Mouse (Mus musculus) spleen, adult 12 weeks (tissue): ENCODE data around the gene Hecw1.

ENCODE experiments used
- DNase-seq: peaks from one replicate; pipeline ENCODE4 v3.0.0; 2022; ENCODE audit warnings: low spot score

Hecw1 gene

GRCm38 (mm10) chr13:14522906-14523269 lies at the start of gene Hecw1:
Hecw1 (minus strand) TSS chr13:14523228.
- no peak for DNase-seq

- DNase-seq = no peak
Measured at GRCm38 (mm10) chr13:14561336-14561735, 38.3 kb upstream of the Hecw1 start.

GRCm38 (mm10) chr13:14552628-14553027 lies 29.6 kb upstream of the Hecw1 start:
- DNase-seq = no peak

GRCm38 (mm10) chr13:14542860-14543259 lies 19.8 kb upstream of the Hecw1 start:
- DNase-seq = no peak

GRCm38 (mm10) chr13:14522128-14522905 lies 711 bp downstream of the Hecw1 start:
- DNase-seq = no peak

- no peak for DNase-seq
Measured at GRCm38 (mm10) chr13:14521746-14522127, 1.3 kb downstream of the Hecw1 start.

- no peak for DNase-seq
Measured at GRCm38 (mm10) chr13:14519605-14520004, 3.4 kb downstream of the Hecw1 start.

GRCm38 (mm10) chr13:14517478-14517877 lies 5.5 kb downstream of the Hecw1 start:
- no peak for DNase-seq

GRCm38 (mm10) chr13:14515106-14515505 lies 7.9 kb downstream of the Hecw1 start:
- DNase-seq = no peak

- DNase-seq = no peak
Measured at GRCm38 (mm10) chr13:14513934-14514333, 9.1 kb downstream of the Hecw1 start.

GRCm38 (mm10) chr13:14506765-14507164 lies 16.3 kb downstream of the Hecw1 start:
- no peak for DNase-seq

GRCm38 (mm10) chr13:14500251-14500650 lies 22.8 kb downstream of the Hecw1 start:
- no peak for DNase-seq

- no peak for DNase-seq
Measured at GRCm38 (mm10) chr13:14498780-14499179, 24.2 kb downstream of the Hecw1 start.

GRCm38 (mm10) chr13:14496954-14497353 lies 26.1 kb downstream of the Hecw1 start:
- DNase-seq = no peak

- DNase-seq = no peak
Measured at GRCm38 (mm10) chr13:14487812-14488211, 35.2 kb downstream of the Hecw1 start.

- DNase-seq = no peak
Measured at GRCm38 (mm10) chr13:14471121-14471520, 51.9 kb downstream of the Hecw1 start.

- DNase-seq = no peak
Measured at GRCm38 (mm10) chr13:14467517-14467916, 55.5 kb downstream of the Hecw1 start.

- DNase-seq = no peak
Measured at GRCm38 (mm10) chr13:14461036-14461435, 62.0 kb downstream of the Hecw1 start.

GRCm38 (mm10) chr13:14457043-14457442 lies 66.0 kb downstream of the Hecw1 start:
- DNase-seq = no peak

- no peak for DNase-seq
Measured at GRCm38 (mm10) chr13:14439540-14439939, 83.5 kb downstream of the Hecw1 start.

- no peak for DNase-seq
Measured at GRCm38 (mm10) chr13:14428845-14429553, 94.0 kb downstream of the Hecw1 start.

GRCm38 (mm10) chr13:14424836-14425235 lies 98.2 kb downstream of the Hecw1 start:
- no peak for DNase-seq

GRCm38 (mm10) chr13:14413405-14413804 lies 109.6 kb downstream of the Hecw1 start:
- no peak for DNase-seq

GRCm38 (mm10) chr13:14374470-14374869 lies 148.6 kb downstream of the Hecw1 start:
- DNase-seq = no peak
